Mouse (Mus musculus): ENCODE measurements around the gene Dhrs2. TPM values are rescaled to one million over a fixed set of nuclear protein-coding genes. Genes with fewer than 3 reads are reported as not detected.

Gene Dhrs2
- polyA plus RNA-seq, 1 experiment from 2014 or later: not detected

- H3K9ac ChIP-seq (ENCODE audit: low read length): no peak overlapping the region
- H3K4me2 ChIP-seq (ENCODE audit: low read length): no peak overlapping the region
- H3K4me1 ChIP-seq (ENCODE audit: control insufficient read depth in 2 of 2, insufficient read depth in 2 of 2, low read length in 2 of 2): peaks cover under 1 to 6% of the 10 kb centered on the region in 2 experiments; a peak in 3 of 4 replicates
- no peak overlapping the region for H3K4me3 ChIP-seq (ENCODE audit: control insufficient read depth in 1 of 2, insufficient read depth in 1 of 2, low read depth in 1 of 2, low read length in 2 of 2)
- H3K36me3 ChIP-seq (ENCODE audit: control insufficient read depth, insufficient read depth, low read length): no peaks in the 10 kb centered on the region
- ATAC-seq (ENCODE audit: insufficient number of reproducible peaks, insufficient read depth, low FRiP score, low read depth): no peak
- H3K27me3 ChIP-seq (ENCODE audit: control insufficient read depth, insufficient read depth, low read length): peaks cover 7% of the 10 kb centered on the region
- no peak overlapping the region for H3K27ac ChIP-seq (replicated peaks in 1 of 2; ENCODE audit: control insufficient read depth in 1 of 2, insufficient read depth in 1 of 2, low read depth in 2 of 2, low read length in 2 of 2)
- WGBS: 91% methylated on average over 8 of the region's 8 CpGs
- H3K9me3 ChIP-seq (ENCODE audit: control insufficient read depth, low read length): no peaks in the 10 kb centered on the region
Measured at GRCm38 (mm10) chr14:55193354-55193753, 28.5 kb upstream of the Dhrs2 start.

GRCm38 (mm10) chr14:55193876-55194635, 27.8 kb upstream of the Dhrs2 start:
- Histone ChIP-seq H3K27ac (replicated peaks in 1 of 2; ENCODE audit: control insufficient read depth in 1 of 2, insufficient read depth in 1 of 2, low read depth in 2 of 2, low read length in 2 of 2) (no peak overlapping the region), H3K36me3 (ENCODE audit: control insufficient read depth, insufficient read depth, low read length) (no peaks in the 10 kb centered on the region), H3K9me3 (ENCODE audit: control insufficient read depth, low read length) (no peaks in the 10 kb centered on the region), H3K27me3 (ENCODE audit: control insufficient read depth, insufficient read depth, low read length) (peaks cover 7% of the 10 kb centered on the region), H3K9ac (ENCODE audit: low read length) (no peak overlapping the region), H3K4me1 (ENCODE audit: control insufficient read depth in 2 of 2, insufficient read depth in 2 of 2, low read length in 2 of 2) (peaks cover 2 to 13% of the 10 kb centered on the region in 2 experiments; a peak in 3 of 4 replicates), H3K4me2 (ENCODE audit: low read length) (no peak overlapping the region), H3K4me3 (ENCODE audit: control insufficient read depth in 1 of 2, insufficient read depth in 1 of 2, low read depth in 1 of 2, low read length in 2 of 2) (no peak overlapping the region)
- WGBS: 77% methylated on average over 14 of the region's 14 CpGs
- no peak for ATAC-seq (ENCODE audit: insufficient number of reproducible peaks, insufficient read depth, low FRiP score, low read depth)

- no peak for ATAC-seq (ENCODE audit: insufficient number of reproducible peaks, insufficient read depth, low FRiP score, low read depth)
- peaks cover 7% of the 10 kb centered on the region for H3K27me3 ChIP-seq (ENCODE audit: control insufficient read depth, insufficient read depth, low read length)
- no peaks in the 10 kb centered on the region for H3K36me3 ChIP-seq (ENCODE audit: control insufficient read depth, insufficient read depth, low read length)
- WGBS: 59% methylated on average over 6 of the region's 6 CpGs
- peaks cover 2 to 13% of the 10 kb centered on the region in 2 experiments; a peak in 2 of 4 replicates for H3K4me1 ChIP-seq (ENCODE audit: control insufficient read depth in 2 of 2, insufficient read depth in 2 of 2, low read length in 2 of 2)
- H3K9ac ChIP-seq (ENCODE audit: low read length): no peak overlapping the region
- H3K9me3 ChIP-seq (ENCODE audit: control insufficient read depth, low read length): no peaks in the 10 kb centered on the region
- H3K27ac ChIP-seq (replicated peaks in 1 of 2; ENCODE audit: control insufficient read depth in 1 of 2, insufficient read depth in 1 of 2, low read depth in 2 of 2, low read length in 2 of 2): no peak overlapping the region
- H3K4me3 ChIP-seq (ENCODE audit: control insufficient read depth in 1 of 2, insufficient read depth in 1 of 2, low read depth in 1 of 2, low read length in 2 of 2): no peak overlapping the region
- no peak overlapping the region for H3K4me2 ChIP-seq (ENCODE audit: low read length)
Measured at GRCm38 (mm10) chr14:55194786-55195185, 27.0 kb upstream of the Dhrs2 start.

GRCm38 (mm10) chr14:55197121-55197520, 24.7 kb upstream of the Dhrs2 start:
- WGBS: 58% methylated on average over 2 of the region's 2 CpGs
- H3K27me3 ChIP-seq (ENCODE audit: control insufficient read depth, insufficient read depth, low read length): peaks cover 4% of the 10 kb centered on the region; the same call in 1 of the 2 replicates

GRCm38 (mm10) chr14:55198187-55198586, 23.6 kb upstream of the Dhrs2 start:
- H3K27me3 ChIP-seq (ENCODE audit: control insufficient read depth, insufficient read depth, low read length): peaks cover 4% of the 10 kb centered on the region; the same call in 1 of the 2 replicates
- no peak overlapping the region for H3K9ac ChIP-seq (ENCODE audit: low read length)
- H3K9me3 ChIP-seq (ENCODE audit: control insufficient read depth, low read length): no peaks in the 10 kb centered on the region
- no peak overlapping the region for H3K4me3 ChIP-seq (ENCODE audit: control insufficient read depth in 1 of 2, insufficient read depth in 1 of 2, low read depth in 1 of 2, low read length in 2 of 2)
- no peaks in the 10 kb centered on the region for H3K36me3 ChIP-seq (ENCODE audit: control insufficient read depth, insufficient read depth, low read length)
- ATAC-seq (ENCODE audit: insufficient number of reproducible peaks, insufficient read depth, low FRiP score, low read depth): peak; percentile 68
- H3K27ac ChIP-seq (replicated peaks in 1 of 2; ENCODE audit: control insufficient read depth in 1 of 2, insufficient read depth in 1 of 2, low read depth in 2 of 2, low read length in 2 of 2): no peak overlapping the region
- H3K4me1 ChIP-seq (ENCODE audit: control insufficient read depth in 2 of 2, insufficient read depth in 2 of 2, low read length in 2 of 2): peaks cover 2 to 13% of the 10 kb centered on the region in 2 experiments; a peak in 2 of 4 replicates
- 14% methylated on average over 2 of the region's 2 CpGs for WGBS
- H3K4me2 ChIP-seq (ENCODE audit: low read length): no peak overlapping the region

More at GRCm38 (mm10) chr14:55197121-55197520, 24.7 kb upstream of the Dhrs2 start:
- H3K9ac ChIP-seq (ENCODE audit: low read length): no peak overlapping the region
- no peak for ATAC-seq (ENCODE audit: insufficient number of reproducible peaks, insufficient read depth, low FRiP score, low read depth)
- H3K4me3 ChIP-seq (ENCODE audit: control insufficient read depth in 1 of 2, insufficient read depth in 1 of 2, low read depth in 1 of 2, low read length in 2 of 2): no peak overlapping the region
- no peak overlapping the region for H3K27ac ChIP-seq (replicated peaks in 1 of 2; ENCODE audit: control insufficient read depth in 1 of 2, insufficient read depth in 1 of 2, low read depth in 2 of 2, low read length in 2 of 2)
- no peaks in the 10 kb centered on the region for H3K9me3 ChIP-seq (ENCODE audit: control insufficient read depth, low read length)
- no peaks in the 10 kb centered on the region for H3K36me3 ChIP-seq (ENCODE audit: control insufficient read depth, insufficient read depth, low read length)
- peaks cover 2 to 13% of the 10 kb centered on the region in 2 experiments; a peak in 2 of 4 replicates for H3K4me1 ChIP-seq (ENCODE audit: control insufficient read depth in 2 of 2, insufficient read depth in 2 of 2, low read length in 2 of 2)
- no peak overlapping the region for H3K4me2 ChIP-seq (ENCODE audit: low read length)

- Histone ChIP-seq H3K4me3 (ENCODE audit: control insufficient read depth in 1 of 2, insufficient read depth in 1 of 2, low read depth in 1 of 2, low read length in 2 of 2) (no peak overlapping the region), H3K4me2 (ENCODE audit: low read length) (no peak overlapping the region), H3K27ac (replicated peaks in 1 of 2; ENCODE audit: control insufficient read depth in 1 of 2, insufficient read depth in 1 of 2, low read depth in 2 of 2, low read length in 2 of 2) (no peak overlapping the region), H3K4me1 (ENCODE audit: control insufficient read depth in 2 of 2, insufficient read depth in 2 of 2, low read length in 2 of 2) (no peaks in the 10 kb centered on the region), H3K9ac (ENCODE audit: low read length) (no peak overlapping the region), H3K36me3 (ENCODE audit: control insufficient read depth, insufficient read depth, low read length) (no peaks in the 10 kb centered on the region), H3K9me3 (ENCODE audit: control insufficient read depth, low read length) (no peaks in the 10 kb centered on the region), H3K27me3 (ENCODE audit: control insufficient read depth, insufficient read depth, low read length) (no peaks in the 10 kb centered on the region)
- ATAC-seq (ENCODE audit: insufficient number of reproducible peaks, insufficient read depth, low FRiP score, low read depth): no peak
- 87% methylated on average over 3 of the region's 3 CpGs for WGBS
Measured at GRCm38 (mm10) chr14:55204544-55204943, 17.3 kb upstream of the Dhrs2 start.

- ATAC-seq (ENCODE audit: insufficient number of reproducible peaks, insufficient read depth, low FRiP score, low read depth): no peak
- H3K9ac ChIP-seq (ENCODE audit: low read length): no peak overlapping the region
- no peaks in the 10 kb centered on the region for H3K27me3 ChIP-seq (ENCODE audit: control insufficient read depth, insufficient read depth, low read length)
- H3K4me1 ChIP-seq (ENCODE audit: control insufficient read depth in 2 of 2, insufficient read depth in 2 of 2, low read length in 2 of 2): no peaks in the 10 kb centered on the region
- no peak overlapping the region for H3K27ac ChIP-seq (replicated peaks in 1 of 2; ENCODE audit: control insufficient read depth in 1 of 2, insufficient read depth in 1 of 2, low read depth in 2 of 2, low read length in 2 of 2)
- H3K4me3 ChIP-seq (ENCODE audit: control insufficient read depth in 1 of 2, insufficient read depth in 1 of 2, low read depth in 1 of 2, low read length in 2 of 2): no peak overlapping the region
- no peak overlapping the region for H3K4me2 ChIP-seq (ENCODE audit: low read length)
- H3K36me3 ChIP-seq (ENCODE audit: control insufficient read depth, insufficient read depth, low read length): no peaks in the 10 kb centered on the region
- no peaks in the 10 kb centered on the region for H3K9me3 ChIP-seq (ENCODE audit: control insufficient read depth, low read length)
- WGBS: 44% methylated on average over 3 of the region's 3 CpGs
Measured at GRCm38 (mm10) chr14:55205045-55205750, 16.6 kb upstream of the Dhrs2 start.
